Mouse (Mus musculus): ENCODE data around the gene Commd6.

Commd6 gene

DNA sequence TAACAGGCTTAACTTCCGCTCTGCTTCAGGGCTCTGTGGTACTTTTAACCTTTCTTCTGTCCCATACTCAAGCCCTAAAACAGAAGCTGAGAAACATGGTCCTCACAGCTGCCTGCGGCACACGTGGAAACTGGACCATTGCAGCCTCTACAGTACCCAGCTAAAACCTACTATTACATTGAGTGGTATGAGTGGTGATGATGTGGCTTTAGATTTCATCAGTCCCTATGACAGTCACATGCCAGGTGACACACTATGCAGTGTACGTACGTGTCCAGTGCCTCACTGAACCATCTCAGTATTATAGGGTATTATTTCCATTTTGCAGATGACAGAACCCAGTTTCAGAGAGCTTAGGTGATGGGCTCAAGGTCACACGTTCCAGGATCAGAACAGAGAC lies 3.1 kb downstream of the Commd6 start:
- TF ChIP-seq GATA4 (IDR thresholded peaks at IDR 0.05; ENCODE audit: insufficient replicate concordance, low read length): no peak

GRCm38 (mm10) chr14:101635765-101636164 lies 4.7 kb downstream of the Commd6 start:
- no peak for TF ChIP-seq GATA4 (IDR thresholded peaks at IDR 0.05; ENCODE audit: insufficient replicate concordance, low read length)

GRCm38 (mm10) chr14:101630548-101630947 lies 9.9 kb downstream of the Commd6 start:
- no peak for TF ChIP-seq GATA4 (IDR thresholded peaks at IDR 0.05; ENCODE audit: insufficient replicate concordance, low read length)

DNA sequence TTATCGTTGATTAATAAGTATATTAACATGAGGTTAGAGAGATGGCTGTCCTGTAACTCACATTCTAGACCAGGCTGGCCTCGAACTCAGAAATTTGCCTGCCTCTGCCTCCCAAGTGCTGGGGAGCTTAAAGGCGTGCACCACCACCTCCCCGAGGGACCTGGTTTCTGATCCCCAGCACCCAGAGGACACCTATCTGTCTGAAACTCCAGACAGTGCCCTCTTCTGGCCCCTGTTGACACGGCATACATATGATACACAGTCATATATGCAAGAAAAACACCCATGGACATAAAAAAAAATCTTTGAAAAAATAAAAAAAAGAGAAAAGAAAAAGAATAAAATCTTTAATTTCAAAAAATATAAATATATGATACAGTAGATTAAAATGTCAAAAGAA lies 22.8 kb downstream of the Commd6 start:
- no peak for TF ChIP-seq GATA4 (IDR thresholded peaks at IDR 0.05; ENCODE audit: insufficient replicate concordance, low read length)

GRCm38 (mm10) chr14:101616178-101616577 lies 24.3 kb downstream of the Commd6 start:
- TF ChIP-seq GATA4 (IDR thresholded peaks at IDR 0.05; ENCODE audit: insufficient replicate concordance, low read length): no peak

DNA sequence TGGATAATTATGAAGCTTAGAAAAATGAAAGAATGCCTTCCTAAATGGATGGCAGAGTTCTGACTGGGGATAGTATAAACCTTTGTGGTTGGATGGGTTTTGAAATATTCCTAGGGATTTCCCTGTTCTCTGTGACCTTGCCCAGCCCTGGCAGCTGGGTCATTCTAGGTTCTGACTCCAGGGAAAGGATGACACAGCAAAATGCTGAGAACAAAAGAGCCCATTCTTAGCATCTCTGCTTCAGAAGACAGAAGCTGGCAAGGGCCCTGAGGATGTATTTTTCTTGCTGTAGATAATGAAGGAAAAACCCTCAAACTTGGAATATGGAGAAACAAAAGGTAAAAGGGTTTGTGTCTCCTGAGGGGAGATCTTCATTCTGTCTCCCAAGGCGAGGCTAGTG lies 27.3 kb downstream of the Commd6 start:
- no peak for TF ChIP-seq GATA4 (IDR thresholded peaks at IDR 0.05; ENCODE audit: insufficient replicate concordance, low read length)

GRCm38 (mm10) chr14:101610701-101611100 lies 29.8 kb downstream of the Commd6 start:
- no peak for TF ChIP-seq GATA4 (IDR thresholded peaks at IDR 0.05; ENCODE audit: insufficient replicate concordance, low read length)

- TF ChIP-seq GATA4 (IDR thresholded peaks at IDR 0.05; ENCODE audit: insufficient replicate concordance, low read length): 0 out of 2 replicates have a peak, but pooled peaks have one; percentile 8
These were observed 31.7 kb downstream of the Commd6 start, which contains the start of gene Tbc1d4 for GRCm38 (mm10) chr14:101608519-101609368. TSS of gene Tbc1d4 (minus strand) at chr14:101609191.

GRCm38 (mm10) chr14:101607631-101608518 lies 32.6 kb downstream of the Commd6 start:
- no peak for TF ChIP-seq GATA4 (IDR thresholded peaks at IDR 0.05; ENCODE audit: insufficient replicate concordance, low read length)

DNA sequence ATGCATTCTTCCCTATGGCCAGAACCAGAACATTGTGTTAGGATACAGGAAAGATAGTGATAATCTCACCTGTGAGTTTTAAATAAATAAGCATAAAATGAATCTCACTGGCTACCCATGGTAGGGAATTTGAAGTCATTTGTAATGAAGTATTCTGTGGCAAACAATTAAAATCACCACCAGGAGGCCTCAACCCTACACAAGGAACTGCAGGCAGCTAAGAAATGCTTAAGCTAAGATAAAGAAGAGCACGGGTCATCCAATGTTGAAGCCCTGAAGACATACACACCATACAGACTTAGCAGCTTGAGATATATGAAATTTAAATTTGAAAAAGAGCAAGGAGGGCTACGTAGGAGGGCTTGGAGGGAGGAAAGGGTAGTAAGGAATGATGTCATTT lies 34.6 kb downstream of the Commd6 start:
- TF ChIP-seq GATA4 (IDR thresholded peaks at IDR 0.05; ENCODE audit: insufficient replicate concordance, low read length): no peak

GRCm38 (mm10) chr14:101602851-101603250 lies 37.6 kb downstream of the Commd6 start:
- TF ChIP-seq GATA4 (IDR thresholded peaks at IDR 0.05; ENCODE audit: insufficient replicate concordance, low read length): no peak

DNA sequence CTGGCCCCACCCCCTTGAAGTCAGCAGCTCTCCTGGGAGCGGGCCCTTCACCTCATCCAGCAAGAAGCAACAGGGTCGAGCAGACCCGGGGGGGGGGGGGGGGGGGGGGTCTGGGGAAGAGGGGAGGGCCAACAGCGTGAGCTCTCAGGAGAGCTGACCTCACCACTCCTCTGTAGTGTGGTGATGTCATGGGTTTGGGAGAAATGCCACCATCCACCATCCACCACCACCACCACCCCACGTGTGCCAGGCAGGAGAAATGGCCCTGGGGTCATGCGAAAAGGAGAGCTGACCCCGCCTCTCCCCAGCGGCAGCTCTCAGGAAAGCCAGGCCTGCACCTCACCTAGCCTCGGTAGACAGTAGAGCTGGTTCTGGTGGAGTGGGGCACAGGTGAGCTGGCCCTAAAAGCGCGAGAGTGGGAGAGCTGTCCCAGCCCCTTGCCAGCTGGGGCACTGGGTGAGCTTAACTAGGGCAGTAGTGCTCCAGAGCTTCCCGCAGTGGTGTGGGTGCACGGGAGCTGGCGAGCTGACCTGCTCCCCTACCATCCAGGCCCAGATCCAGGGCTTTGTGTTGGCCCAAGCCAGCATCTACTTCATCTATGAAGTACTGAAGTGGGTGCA lies 43.3 kb downstream of the Commd6 start:
- no peak for TF ChIP-seq GATA4 (IDR thresholded peaks at IDR 0.05; ENCODE audit: insufficient replicate concordance, low read length)

DNA sequence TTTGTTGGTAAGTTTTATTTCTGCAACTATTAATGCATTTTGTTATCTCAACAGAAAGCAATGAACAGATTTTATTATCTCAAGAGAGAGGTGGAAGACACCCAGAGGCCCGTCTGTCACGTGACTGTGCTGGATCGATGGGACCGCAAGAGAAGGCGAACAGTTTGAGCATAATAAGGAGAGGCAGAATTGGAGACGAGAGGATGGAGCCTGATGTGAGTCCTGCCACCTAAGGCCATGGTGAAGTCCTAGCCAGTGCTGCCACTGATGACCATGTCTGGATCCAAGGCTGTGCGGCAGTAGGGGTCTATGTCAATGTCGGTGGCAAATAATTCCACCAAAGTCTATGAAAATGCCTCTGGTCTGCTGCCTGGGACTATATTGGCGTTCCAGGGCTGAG lies 43.8 kb downstream of the Commd6 start:
- no peak for TF ChIP-seq GATA4 (IDR thresholded peaks at IDR 0.05; ENCODE audit: insufficient replicate concordance, low read length)

DNA sequence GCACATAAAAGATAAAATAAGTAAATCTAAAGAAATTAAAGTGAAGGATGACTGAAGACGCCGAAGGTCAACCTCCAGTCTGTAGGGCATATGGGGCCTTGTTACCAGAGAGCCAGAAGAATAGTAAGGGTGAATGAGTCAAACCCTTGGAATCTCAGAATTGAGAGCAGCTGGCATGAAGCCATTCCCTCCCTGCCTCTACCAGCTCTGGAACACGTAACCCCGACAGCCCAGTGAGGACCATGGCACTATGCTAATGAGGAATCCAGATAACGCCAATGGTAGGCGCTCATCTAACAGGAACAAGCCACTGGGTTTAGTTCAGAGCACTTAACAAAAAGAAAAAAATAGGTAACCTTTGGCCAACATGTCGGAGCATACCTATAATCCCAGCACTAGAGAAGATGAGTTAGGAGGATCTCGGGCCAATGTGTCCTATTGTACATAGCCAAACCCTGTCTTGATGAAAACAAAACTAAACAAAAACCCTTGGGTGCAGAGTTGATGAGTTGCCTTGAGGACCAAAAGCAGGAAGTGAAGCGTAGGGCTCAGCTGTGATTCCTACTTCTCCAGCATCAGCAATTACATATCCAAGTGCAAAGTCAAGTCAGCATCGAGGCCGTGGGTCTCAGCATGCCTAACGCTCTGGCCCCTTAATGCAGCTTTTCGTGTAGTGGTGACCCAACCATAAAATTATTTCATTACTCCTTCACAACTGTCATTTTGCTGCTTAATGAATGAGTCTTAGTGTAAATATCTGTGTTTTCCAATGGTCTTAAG lies 45.0 kb downstream of the Commd6 start:
- no peak for TF ChIP-seq GATA4 (IDR thresholded peaks at IDR 0.05; ENCODE audit: insufficient replicate concordance, low read length)

DNA sequence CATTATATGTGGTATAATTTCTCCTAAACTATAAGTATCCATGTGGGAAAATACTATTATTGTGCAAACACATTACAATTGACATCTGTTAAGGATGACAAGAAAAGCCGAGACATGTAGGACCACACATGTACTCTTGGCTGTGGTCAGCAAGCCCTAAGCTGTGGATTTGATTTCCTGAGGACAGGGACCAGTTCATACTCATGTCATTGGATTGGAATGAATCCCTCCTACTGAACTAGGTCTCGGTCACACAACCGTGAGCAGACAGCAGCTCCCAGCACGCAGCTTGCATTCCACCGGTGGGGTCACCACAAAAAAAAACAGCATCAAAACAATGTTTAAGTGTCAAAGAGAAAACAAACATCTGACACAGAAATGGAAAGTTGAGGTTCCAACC lies 46.5 kb downstream of the Commd6 start:
- TF ChIP-seq GATA4 (IDR thresholded peaks at IDR 0.05; ENCODE audit: insufficient replicate concordance, low read length): no peak
